Mouse (Mus musculus) limb, embryonic 11.5 days (tissue): ENCODE results near the gene Rassf5. TPM values are rescaled to one million over a fixed set of nuclear protein-coding genes. Genes with fewer than 3 reads are reported as not detected.

Source experiments
- ATAC-seq: fragments of 200-750 bp; cut with Nextera tagmentation; 2 replicates; pipeline ENCODE4 v1.8.0; 2017; ENCODE audit warnings: low read depth; ENCODE audit not compliant: insufficient number of reproducible peaks, low FRiP score, low TSS enrichment
- DNase-seq: peaks from one replicate; pipeline ENCODE4 v3.0.0-alpha.2; 2015; ENCODE audit warnings: low spot score
- H3K27ac ChIP-seq: fragments of 300-500 bp; sonication (generic); replicated peaks from 2 replicates; pipeline ENCODE4 v1.5.1; 2014; ENCODE audit warnings: low read depth, mild to moderate bottlenecking, low read length
- H3K27me3 ChIP-seq: fragments of 300-500 bp; sonication (generic); 2 replicates; pipeline ENCODE4 v1.6.1; 2014; ENCODE audit warnings: mild to moderate bottlenecking, low read length, mixed read lengths; ENCODE audit not compliant: control insufficient read depth, insufficient read depth
- H3K36me3 ChIP-seq: fragments of 300-500 bp; sonication (generic); 2 replicates; pipeline ENCODE4 v1.6.1; 2014; ENCODE audit warnings: mild to moderate bottlenecking, low read length, moderate library complexity, mixed read lengths; ENCODE audit not compliant: control insufficient read depth, insufficient read depth
- H3K4me1 ChIP-seq: fragments of 300-500 bp; sonication (generic); 2 replicates; pipeline ENCODE4 v1.6.1; 2014; ENCODE audit warnings: low read length, mixed read lengths; ENCODE audit not compliant: control insufficient read depth, insufficient read depth
- H3K4me2 ChIP-seq: fragments of 300-500 bp; sonication (generic); 2 replicates; pipeline ENCODE4 v1.6.1; 2014; ENCODE audit warnings: low read depth, mild to moderate bottlenecking, moderate library complexity; ENCODE audit not compliant: severe bottlenecking
- H3K4me3 ChIP-seq: fragments of 300-500 bp; sonication (generic); 2 replicates; pipeline ENCODE4 v1.5.1; 2014; ENCODE audit warnings: low read depth, low read length
- H3K9ac ChIP-seq: fragments of 300-500 bp; sonication (generic); 2 replicates; pipeline ENCODE4 v1.6.1; 2014; ENCODE audit warnings: mild to moderate bottlenecking, low read length
- H3K9me3 ChIP-seq: fragments of 300-500 bp; sonication (generic); 2 replicates; pipeline ENCODE4 v1.6.1; 2016; ENCODE audit warnings: low read length; ENCODE audit not compliant: control insufficient read depth
- WGBS: fragments of 180-500 bp; shearing (Covaris S2); extraction: QIAGEN DNeasy Blood & Tissue Kit; methylation state at CpG from one replicate; pipeline ENCODE4 v1.1.7; 2014; 5-methylcytosine and 5-hydroxymethylcytosine counted together
- polyA plus RNA-seq: library from polyadenylated mRNA; unstranded; fragments of >200 nt; fragmentation: Nextera tagmentation; extraction: Ambion mirVana; gene quantifications from 2 replicates; pipeline ENCODE4 v1.2.1, GENCODE M21; 2014

Gene Rassf5
- polyA plus RNA-seq, 1 experiment from 2014 or later, result 1.2 TPM

GRCm38 (mm10) chr1:131246433-131247395 is 1.7 kb upstream of the Rassf5 start:
- H3K4me2 ChIP-seq, result no peak overlapping the region
- WGBS, result 9% methylated on average over 7 of the region's 7 CpGs
- no peaks in the 10 kb centered on the region for H3K9me3 ChIP-seq
- DNase-seq, result peak; percentile 56
- H3K9ac ChIP-seq, result no peak overlapping the region
- no peak for ATAC-seq
- H3K4me3 ChIP-seq, result no peak overlapping the region
- H3K27ac ChIP-seq, result no peak overlapping the region
- H3K4me1 ChIP-seq, result peaks cover 7% of the 10 kb centered on the region
- no peaks in the 10 kb centered on the region for H3K36me3 ChIP-seq
- peaks cover 34% of the 10 kb centered on the region for H3K27me3 ChIP-seq

GRCm38 (mm10) chr1:131245926-131246325 is 868 bp upstream of the Rassf5 start:
- Histone ChIP-seq H3K36me3 (no peaks in the 10 kb centered on the region), H3K4me2 (peak overlapping the region; percentile 94), H3K9me3 (no peaks in the 10 kb centered on the region), H3K4me1 (peaks cover 7% of the 10 kb centered on the region), H3K27ac (no peak overlapping the region), H3K4me3 (peak overlapping the region; percentile 63; the same call in 1 of the 2 replicates), H3K27me3 (peaks cover 33% of the 10 kb centered on the region), H3K9ac (no peak overlapping the region)
- peak; percentile 62 for DNase-seq
- 3% methylated on average over 9 of the region's 9 CpGs for WGBS
- peak; percentile 35; the same call in 1 of the 2 replicates for ATAC-seq

DNA sequence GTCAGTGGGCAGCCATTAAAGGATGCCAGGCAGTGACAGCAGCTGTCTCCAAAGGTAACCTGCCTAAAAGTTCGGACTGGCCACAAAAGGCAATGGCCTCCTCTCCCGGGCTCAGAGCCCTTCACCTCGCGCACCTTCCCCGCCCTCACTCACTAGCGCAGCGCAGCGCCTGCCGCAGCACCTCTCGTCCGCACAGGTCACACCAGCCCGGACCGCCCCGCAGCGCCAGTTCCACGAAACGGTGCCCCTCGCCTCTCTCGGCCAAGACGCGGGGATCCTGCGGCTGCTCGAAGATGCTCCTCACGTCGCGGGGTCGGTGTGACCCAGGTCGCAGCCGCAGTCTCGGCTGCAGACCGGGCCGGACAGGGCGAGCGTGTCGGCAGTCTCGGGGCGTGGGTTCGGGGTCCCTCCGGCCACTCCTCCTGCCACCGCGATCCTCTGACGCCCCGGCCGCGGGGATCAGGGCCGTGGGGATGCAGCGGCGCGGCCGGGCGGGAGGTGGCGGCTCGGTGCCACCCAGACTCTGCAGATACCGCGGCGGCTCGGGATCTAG is 446 bp downstream of the Rassf5 start:
- no peaks in the 10 kb centered on the region for H3K36me3 ChIP-seq
- WGBS, result under 1% methylated on average over 54 of the region's 57 CpGs
- no peaks in the 10 kb centered on the region for H3K9me3 ChIP-seq
- ATAC-seq (peak; percentile 23; the same call in 1 of the 2 replicates), DNase-seq (peak; percentile 48)
- H3K4me1 ChIP-seq, result peaks cover 7% of the 10 kb centered on the region
- peak overlapping the region; percentile 94 for H3K4me2 ChIP-seq
- H3K27ac ChIP-seq, result no peak overlapping the region
- peaks cover 35% of the 10 kb centered on the region for H3K27me3 ChIP-seq
- H3K4me3 ChIP-seq, result peak overlapping the region; percentile 63
- peak overlapping the region; percentile 50 for H3K9ac ChIP-seq

GRCm38 (mm10) chr1:131242956-131243355 is 2.1 kb downstream of the Rassf5 start:
- no peak overlapping the region for H3K9ac ChIP-seq
- no peak for ATAC-seq
- peaks cover 7% of the 10 kb centered on the region for H3K4me1 ChIP-seq
- no peak overlapping the region for H3K4me3 ChIP-seq
- peaks cover 35% of the 10 kb centered on the region for H3K27me3 ChIP-seq
- DNase-seq, result no peak
- 56% methylated on average over 6 of the region's 6 CpGs for WGBS
- H3K4me2 ChIP-seq, result no peak overlapping the region
- H3K9me3 ChIP-seq, result no peaks in the 10 kb centered on the region
- no peak overlapping the region for H3K27ac ChIP-seq
- no peaks in the 10 kb centered on the region for H3K36me3 ChIP-seq

DNA sequence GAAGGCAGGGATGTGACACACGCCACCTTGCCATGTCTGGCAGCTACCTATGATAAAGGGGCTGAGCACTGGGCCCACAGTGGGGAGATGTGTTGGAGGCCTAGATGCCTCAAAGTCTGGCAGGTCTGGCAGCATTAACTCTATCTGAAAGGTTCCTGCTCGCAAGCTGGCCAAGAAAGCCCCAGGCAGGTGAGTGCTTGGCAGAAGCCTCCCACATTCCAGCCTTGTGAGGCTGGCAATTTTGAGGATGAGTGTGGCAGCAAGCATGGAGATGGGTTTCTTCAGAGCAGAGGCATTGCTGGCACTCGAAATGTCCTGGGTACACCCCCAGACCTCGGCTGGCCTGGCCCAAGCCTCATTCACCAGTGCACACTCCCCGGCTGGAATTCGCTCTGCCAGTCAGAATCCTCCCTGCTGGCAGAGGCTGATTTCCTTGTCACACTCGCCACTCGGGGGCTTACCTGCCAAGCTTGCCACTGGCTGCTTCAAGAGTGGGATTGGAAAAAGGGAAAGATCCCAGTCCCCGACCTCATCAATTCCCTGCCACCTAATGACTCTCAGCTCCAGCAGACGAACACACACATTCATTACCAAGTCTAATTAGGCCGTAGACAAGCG is 5.4 kb downstream of the Rassf5 start:
- H3K9ac ChIP-seq, result no peak overlapping the region
- no peak overlapping the region for H3K4me3 ChIP-seq
- no peak overlapping the region for H3K4me2 ChIP-seq
- ATAC-seq (no peak), DNase-seq (no peak)
- 59% methylated on average over 12 of the region's 12 CpGs for WGBS
- no peaks in the 10 kb centered on the region for H3K9me3 ChIP-seq
- H3K27me3 ChIP-seq, result peaks cover 23% of the 10 kb centered on the region
- H3K36me3 ChIP-seq, result no peaks in the 10 kb centered on the region
- H3K4me1 ChIP-seq, result peaks cover 2% of the 10 kb centered on the region; the same call in 1 of the 2 replicates
- H3K27ac ChIP-seq, result no peak overlapping the region

GRCm38 (mm10) chr1:131238931-131239381 is 6.1 kb downstream of the Rassf5 start:
- 65% methylated on average over 8 of the region's 8 CpGs for WGBS
- H3K9ac ChIP-seq, result no peak overlapping the region
- no peaks in the 10 kb centered on the region for H3K4me1 ChIP-seq
- peaks cover 15% of the 10 kb centered on the region for H3K27me3 ChIP-seq
- no peak overlapping the region for H3K27ac ChIP-seq
- no peaks in the 10 kb centered on the region for H3K9me3 ChIP-seq
- ATAC-seq, result no peak
- no peak for DNase-seq
- no peaks in the 10 kb centered on the region for H3K36me3 ChIP-seq
- no peak overlapping the region for H3K4me2 ChIP-seq
- no peak overlapping the region for H3K4me3 ChIP-seq

- Histone ChIP-seq H3K9me3 (no peaks in the 10 kb centered on the region), H3K27ac (no peak overlapping the region), H3K36me3 (no peaks in the 10 kb centered on the region), H3K4me1 (no peaks in the 10 kb centered on the region), H3K27me3 (peaks cover 4% of the 10 kb centered on the region; the same call in 1 of the 2 replicates), H3K9ac (no peak overlapping the region), H3K4me2 (no peak overlapping the region), H3K4me3 (no peak overlapping the region)
- no peak for ATAC-seq
- 44% methylated on average over 7 of the region's 7 CpGs for WGBS
- DNase-seq, result no peak
Measured at GRCm38 (mm10) chr1:131236077-131236476, 9.0 kb downstream of the Rassf5 start.

GRCm38 (mm10) chr1:131233527-131233926 is 11.5 kb downstream of the Rassf5 start:
- H3K4me1 ChIP-seq, result no peaks in the 10 kb centered on the region

More at GRCm38 (mm10) chr1:131233527-131233926, 11.5 kb downstream of the Rassf5 start:
- Histone ChIP-seq H3K27ac (no peak overlapping the region), H3K27me3 (no peaks in the 10 kb centered on the region), H3K36me3 (no peaks in the 10 kb centered on the region), H3K4me3 (no peak overlapping the region), H3K9me3 (no peaks in the 10 kb centered on the region), H3K4me2 (no peak overlapping the region), H3K9ac (no peak overlapping the region)
- no peak for ATAC-seq
- WGBS, result 55% methylated on average over 12 of the region's 12 CpGs
- DNase-seq, result no peak
